In genomic region chr12:54713822-54714626, GRCm38 (mm10) we compare ENCODE assay signal across 8 mouse cellular contexts. TPM values are rescaled to one million over a fixed set of nuclear protein-coding genes. Genes with fewer than 3 reads are reported as not detected.
DNase-seq lines count a peak whose midpoint lies in the region; ATAC-seq and TF ChIP-seq lines count a peak whose summit lies in the region.
"Not testable (repeated sequence)": the region's sequence is repeated elsewhere in the genome, so short reads cannot be mapped to it uniquely, and the experiment has no call there.

No protein-coding gene starts in this region.

- not testable (repeated sequence) for TF ChIP-seq CTCF in intestine, postnatal 0 days (IDR thresholded peaks at IDR 0.05; ENCODE audit: low read depth)

- H3K4me2 ChIP-seq in forebrain, embryonic 15.5 days (replicated peaks); heart, embryonic 14.5 days (ENCODE audit: low read length); intestine, postnatal 0 days (replicated peaks; ENCODE audit: low read depth); neural tube, embryonic 15.5 days: not testable (repeated sequence)

- WGBS in forebrain, embryonic 15.5 days = 0% methylated on average over 1 of the region's 48 CpGs
- WGBS in heart, embryonic 14.5 days = 0% methylated on average over 2 of the region's 48 CpGs
- 0% methylated on average over 2 of the region's 48 CpGs for WGBS in intestine, postnatal 0 days
- WGBS in neural tube, embryonic 15.5 days = 0% methylated on average over 8 of the region's 48 CpGs

- DNase-seq in left cerebral cortex, postnatal 36 days (ENCODE audit: low spot score in 2 of 2) = peak; percentile 62 to 66
- peak; percentile 59 for DNase-seq in lung, postnatal 14 days
- DNase-seq in thymus, postnatal 14 days = peak; percentile 79

- H3K9ac ChIP-seq in forebrain, embryonic 15.5 days (replicated peaks); heart, embryonic 14.5 days (ENCODE audit: low read length); intestine, postnatal 0 days (ENCODE audit: low read depth, low read length); neural tube, embryonic 15.5 days (replicated peaks): not testable (repeated sequence)

- H3K4me3 ChIP-seq in forebrain, embryonic 15.5 days; heart, embryonic 14.5 days (ENCODE audit: control insufficient read depth in 1 of 2, insufficient read depth in 1 of 2, low read depth in 1 of 2, low read length in 2 of 2); intestine, postnatal 0 days (ENCODE audit: low read depth, low read length); neural tube, embryonic 15.5 days (replicated peaks): not testable (repeated sequence)

- H3K36me3 ChIP-seq in forebrain, embryonic 15.5 days; heart, embryonic 14.5 days (ENCODE audit: control insufficient read depth, insufficient read depth, low read length); intestine, postnatal 0 days (ENCODE audit: control insufficient read depth, insufficient read depth); neural tube, embryonic 15.5 days: not testable (repeated sequence)

- not testable (repeated sequence) for H3K27ac ChIP-seq in forebrain, embryonic 15.5 days (replicated peaks); heart, embryonic 14.5 days (replicated peaks in 1 of 2; ENCODE audit: control insufficient read depth in 1 of 2, insufficient read depth in 1 of 2, low read depth in 2 of 2, low read length in 2 of 2); intestine, postnatal 0 days (ENCODE audit: low read depth, low read length); neural tube, embryonic 15.5 days (replicated peaks)

- intact Hi-C loops in left cerebral cortex, postnatal 36 days (cut with DNase I) = not testable (repeated sequence)

- H3K27me3 ChIP-seq in forebrain, embryonic 15.5 days; heart, embryonic 14.5 days (ENCODE audit: control insufficient read depth, insufficient read depth, low read length); intestine, postnatal 0 days (replicated peaks; ENCODE audit: control insufficient read depth, insufficient read depth, low read length); neural tube, embryonic 15.5 days (replicated peaks): not testable (repeated sequence)

- peak; percentile 60 for ATAC-seq in cerebellum, adult (ENCODE audit: insufficient number of reproducible peaks, low FRiP score, low TSS enrichment)
- ATAC-seq in forebrain, embryonic 15.5 days (replicated peaks) = peak; percentile 57
- ATAC-seq in heart, embryonic 14.5 days (ENCODE audit: insufficient number of reproducible peaks, insufficient read depth, low FRiP score, low read depth) = peak; percentile 38
- peak; percentile 57 for ATAC-seq in intestine, postnatal 0 days
- peak; percentile 56 for ATAC-seq in neural tube, embryonic 15.5 days (ENCODE audit: low FRiP score)

- H3K4me1 ChIP-seq in forebrain, embryonic 15.5 days; heart, embryonic 14.5 days (ENCODE audit: control insufficient read depth in 2 of 2, insufficient read depth in 2 of 2, low read length in 2 of 2); intestine, postnatal 0 days (replicated peaks; ENCODE audit: control insufficient read depth, insufficient read depth, low read length); neural tube, embryonic 15.5 days: not testable (repeated sequence)

- not testable (repeated sequence) for H3K9me3 ChIP-seq in forebrain, embryonic 15.5 days; heart, embryonic 14.5 days (ENCODE audit: control insufficient read depth, low read length); intestine, postnatal 0 days (ENCODE audit: control insufficient read depth); neural tube, embryonic 15.5 days (replicated peaks)

RNA-seq across cellular contexts. Expression of gene Eapp, which starts 18.3 kb away (rescaled TPM):
- 90.8 and 94.2 TPM in 2 replicates for polyA plus RNA-seq in forebrain, embryonic 15.5 days (2015; fragmentation: Nextera tagmentation; extraction: Ambion mirVana)
- 47.5 and 49.2 TPM in 2 replicates for polyA plus RNA-seq in heart, embryonic 14.5 days (2014; fragmentation: Nextera tagmentation; extraction: Ambion mirVana)
- polyA plus RNA-seq in intestine, postnatal 0 days (2015; fragmentation: Nextera tagmentation; extraction: Ambion mirVana) = 93.6 and 94.1 TPM in 2 replicates
- 10 to 100 TPM; 37.9 to 41.0 TPM for total RNA-seq in left cerebral cortex, postnatal 36 days (2021)
- 76.4 and 86.5 TPM in 2 replicates for polyA plus RNA-seq in neural tube, embryonic 15.5 days (2015; fragmentation: Nextera tagmentation; extraction: Ambion mirVana)

RNA-seq across cellular contexts. Expression of gene Sptssa, which starts 57.7 kb away (rescaled TPM):
- 156 and 171 TPM in 2 replicates for polyA plus RNA-seq in forebrain, embryonic 15.5 days (2015; fragmentation: Nextera tagmentation; extraction: Ambion mirVana)
- polyA plus RNA-seq in heart, embryonic 14.5 days (2014; fragmentation: Nextera tagmentation; extraction: Ambion mirVana) = 156 and 168 TPM in 2 replicates
- 168 and 172 TPM in 2 replicates for polyA plus RNA-seq in intestine, postnatal 0 days (2015; fragmentation: Nextera tagmentation; extraction: Ambion mirVana)
- 10 to 100 TPM; 20.2 to 22.8 TPM for total RNA-seq in left cerebral cortex, postnatal 36 days (2021)
- 207 and 210 TPM in 2 replicates for polyA plus RNA-seq in neural tube, embryonic 15.5 days (2015; fragmentation: Nextera tagmentation; extraction: Ambion mirVana)
